Mouse (Mus musculus) midbrain, embryonic 13.5 days (tissue): Measurements from ENCODE around the gene Hcrt. TPM values are rescaled to one million over a fixed set of nuclear protein-coding genes. Genes with fewer than 3 reads are reported as not detected.
A peak's percentile ranks its signal among the peaks of the same experiment; 100 is the strongest.

Experiments
- ATAC-seq: fragments of 200-750 bp; cut with Nextera tagmentation; 2 replicates; pipeline ENCODE4 v1.8.0; 2017; ENCODE audit warnings: mild to moderate bottlenecking, moderate TSS enrichment, moderate library complexity
- H3K27ac ChIP-seq: fragments of 300-500 bp; sonication (generic); 2 replicates; pipeline ENCODE4 v1.5.1; 2015; ENCODE audit warnings: inconsistent platforms, mild to moderate bottlenecking, moderate library complexity
- H3K27me3 ChIP-seq: fragments of 300-500 bp; sonication (generic); 2 replicates; pipeline ENCODE4 v1.6.1; 2015; ENCODE audit warnings: mild to moderate bottlenecking, inconsistent platforms
- H3K36me3 ChIP-seq: fragments of 300-500 bp; sonication (generic); 2 replicates; pipeline ENCODE4 v1.6.1; 2015; ENCODE audit warnings: mild to moderate bottlenecking, inconsistent platforms
- H3K4me1 ChIP-seq: fragments of 300-500 bp; sonication (generic); replicated peaks from 2 replicates; pipeline ENCODE4 v1.6.1; 2015; ENCODE audit warnings: inconsistent platforms
- H3K4me2 ChIP-seq: fragments of 300-500 bp; sonication (generic); replicated peaks from 2 replicates; pipeline ENCODE4 v1.6.1; 2015; ENCODE audit warnings: moderate library complexity, mild to moderate bottlenecking, inconsistent platforms
- H3K4me3 ChIP-seq: fragments of 300-500 bp; sonication (generic); replicated peaks from 2 replicates; pipeline ENCODE4 v1.5.1; 2015; ENCODE audit warnings: mild to moderate bottlenecking, inconsistent platforms
- H3K9ac ChIP-seq: fragments of 300-500 bp; sonication (generic); replicated peaks from 2 replicates; pipeline ENCODE4 v1.6.1; 2015; ENCODE audit warnings: mild to moderate bottlenecking, inconsistent platforms
- H3K9me3 ChIP-seq: fragments of 300-500 bp; sonication (generic); 2 replicates; pipeline ENCODE4 v1.6.1; 2016; ENCODE audit warnings: mild to moderate bottlenecking, inconsistent platforms
- WGBS: fragments of 180-500 bp; shearing (Covaris S2); methylation state at CpG from one replicate; pipeline ENCODE4 v1.1.7; 2015; 5-methylcytosine and 5-hydroxymethylcytosine counted together
- polyA plus RNA-seq: library from polyadenylated mRNA; unstranded; fragments of >200 nt; fragmentation: Nextera tagmentation; extraction: Ambion mirVana; gene quantifications from 2 replicates; pipeline ENCODE4 v1.2.1, GENCODE M21; 2015

The Hcrt gene
- polyA plus RNA-seq, 1 experiment from 2014 or later, result 0.30 TPM

- H3K27me3 ChIP-seq, result no peaks in the 10 kb centered on the region
- no peak overlapping the region for H3K4me3 ChIP-seq
- no peak overlapping the region for H3K9ac ChIP-seq
- no peaks in the 10 kb centered on the region for H3K4me1 ChIP-seq
- no peak for ATAC-seq
- peaks cover 31% of the 10 kb centered on the region for H3K36me3 ChIP-seq
- 90% methylated on average over 6 of the region's 6 CpGs for WGBS
- H3K4me2 ChIP-seq, result no peak overlapping the region
- H3K9me3 ChIP-seq, result no peaks in the 10 kb centered on the region
- H3K27ac ChIP-seq, result no peak overlapping the region
These were observed 34.1 kb downstream of the Hcrt start for GRCm38 (mm10) chr11:100728601-100729000.

- no peak for ATAC-seq
These were observed 35.5 kb downstream of the Hcrt start for GRCm38 (mm10) chr11:100727201-100727600.

GRCm38 (mm10) chr11:100724919-100725512, 37.7 kb downstream of the Hcrt start:
- Histone ChIP-seq H3K27me3 (no peaks in the 10 kb centered on the region), H3K27ac (no peak overlapping the region), H3K9ac (no peak overlapping the region), H3K4me2 (no peak overlapping the region), H3K9me3 (no peaks in the 10 kb centered on the region), H3K4me3 (no peak overlapping the region), H3K36me3 (peaks cover 19% of the 10 kb centered on the region; the same call in 1 of the 2 replicates), H3K4me1 (peaks cover 24% of the 10 kb centered on the region)
- ATAC-seq, result no peak
- 65% methylated on average over 5 of the region's 5 CpGs for WGBS

More at GRCm38 (mm10) chr11:100727201-100727600, 35.5 kb downstream of the Hcrt start:
- Histone ChIP-seq H3K9ac (no peak overlapping the region), H3K4me1 (peaks cover 7% of the 10 kb centered on the region), H3K4me3 (no peak overlapping the region), H3K27ac (no peak overlapping the region), H3K4me2 (no peak overlapping the region), H3K36me3 (peaks cover 19% of the 10 kb centered on the region), H3K27me3 (no peaks in the 10 kb centered on the region), H3K9me3 (no peaks in the 10 kb centered on the region)
- WGBS, result over 99% methylated on average over 3 of the region's 3 CpGs

GRCm38 (mm10) chr11:100722493-100723028, 40.2 kb downstream of the Hcrt start:
- H3K4me2 ChIP-seq, result no peak overlapping the region
- peaks cover 26% of the 10 kb centered on the region for H3K4me1 ChIP-seq
- H3K9me3 ChIP-seq, result no peaks in the 10 kb centered on the region
- H3K9ac ChIP-seq, result no peak overlapping the region
- no peak overlapping the region for H3K4me3 ChIP-seq
- H3K27ac ChIP-seq, result no peak overlapping the region
- 68% methylated on average over 2 of the region's 2 CpGs for whole genome bisulfite sequencing
- H3K27me3 ChIP-seq, result no peaks in the 10 kb centered on the region
- ATAC-seq, result no peak
- peaks cover 27% of the 10 kb centered on the region for H3K36me3 ChIP-seq

- no peak for ATAC-seq
- Histone ChIP-seq H3K4me3 (no peak overlapping the region), H3K27me3 (no peaks in the 10 kb centered on the region), H3K4me2 (no peak overlapping the region), H3K36me3 (peaks cover 33% of the 10 kb centered on the region), H3K9me3 (no peaks in the 10 kb centered on the region), H3K4me1 (peaks cover 26% of the 10 kb centered on the region), H3K27ac (peak overlapping the region; percentile 30; the same call in 1 of the 2 replicates), H3K9ac (no peak overlapping the region)
- WGBS, result 74% methylated on average over 8 of the region's 8 CpGs
These were observed 40.8 kb downstream of the Hcrt start for GRCm38 (mm10) chr11:100721776-100722492.

- no peaks in the 10 kb centered on the region for H3K27me3 ChIP-seq
- WGBS, result 56% methylated on average over 4 of the region's 4 CpGs
- H3K9ac ChIP-seq, result no peak overlapping the region; the same call in 1 of the 2 replicates
- H3K27ac ChIP-seq, result peak overlapping the region; percentile 44
- no peaks in the 10 kb centered on the region for H3K9me3 ChIP-seq
- H3K36me3 ChIP-seq, result peaks cover 40% of the 10 kb centered on the region
- H3K4me2 ChIP-seq, result no peak overlapping the region
- peaks cover 26% of the 10 kb centered on the region for H3K4me1 ChIP-seq
- no peak overlapping the region for H3K4me3 ChIP-seq
- ATAC-seq, result no peak
These were observed 41.5 kb downstream of the Hcrt start for GRCm38 (mm10) chr11:100721254-100721653.

- Histone ChIP-seq H3K4me2 (no peak overlapping the region), H3K36me3 (peaks cover 49% of the 10 kb centered on the region), H3K27ac (peak overlapping the region; percentile 44; the same call in 1 of the 2 replicates), H3K9me3 (no peaks in the 10 kb centered on the region), H3K4me1 (peaks cover 26% of the 10 kb centered on the region), H3K27me3 (no peaks in the 10 kb centered on the region), H3K4me3 (no peak overlapping the region), H3K9ac (no peak overlapping the region)
- ATAC-seq, result no peak
- 80% methylated on average over 5 of the region's 5 CpGs for WGBS
These were observed 42.4 kb downstream of the Hcrt start for GRCm38 (mm10) chr11:100720345-100720744.

- no peak overlapping the region for H3K27ac ChIP-seq
- H3K4me1 ChIP-seq, result peaks cover 29% of the 10 kb centered on the region
- H3K4me2 ChIP-seq, result no peak overlapping the region
- no peak overlapping the region for H3K4me3 ChIP-seq
- no peaks in the 10 kb centered on the region for H3K27me3 ChIP-seq
- no peak overlapping the region for H3K9ac ChIP-seq
- no peaks in the 10 kb centered on the region for H3K9me3 ChIP-seq
- 89% methylated on average over 11 of the region's 11 CpGs for WGBS
- peaks cover 52% of the 10 kb centered on the region for H3K36me3 ChIP-seq
- ATAC-seq, result no peak
These were observed 42.8 kb downstream of the Hcrt start for GRCm38 (mm10) chr11:100719893-100720292.

- no peak overlapping the region for H3K9ac ChIP-seq
- H3K27me3 ChIP-seq, result no peaks in the 10 kb centered on the region
- no peak overlapping the region for H3K27ac ChIP-seq
- 87% methylated on average over 3 of the region's 3 CpGs for WGBS
- H3K4me3 ChIP-seq, result no peak overlapping the region
- no peak overlapping the region for H3K4me2 ChIP-seq
- H3K9me3 ChIP-seq, result no peaks in the 10 kb centered on the region
- ATAC-seq, result no peak
- H3K36me3 ChIP-seq, result peaks cover 54% of the 10 kb centered on the region
- H3K4me1 ChIP-seq, result peaks cover 33% of the 10 kb centered on the region
These were observed 43.4 kb downstream of the Hcrt start for GRCm38 (mm10) chr11:100719312-100719711.

- no peak overlapping the region for H3K27ac ChIP-seq
- H3K36me3 ChIP-seq, result peaks cover 54% of the 10 kb centered on the region
- peaks cover 38% of the 10 kb centered on the region for H3K4me1 ChIP-seq
- H3K4me2 ChIP-seq, result no peak overlapping the region
- H3K9ac ChIP-seq, result no peak overlapping the region
- no peaks in the 10 kb centered on the region for H3K27me3 ChIP-seq
- no peak for ATAC-seq
- WGBS, result 96% methylated on average over 4 of the region's 4 CpGs
- H3K4me3 ChIP-seq, result no peak overlapping the region
- no peaks in the 10 kb centered on the region for H3K9me3 ChIP-seq
These were observed 43.9 kb downstream of the Hcrt start for GRCm38 (mm10) chr11:100718866-100719265.

GRCm38 (mm10) chr11:100718462-100718861, 44.3 kb downstream of the Hcrt start:
- H3K27me3 ChIP-seq, result no peaks in the 10 kb centered on the region
- 93% methylated on average over 7 of the region's 7 CpGs for WGBS
- H3K4me2 ChIP-seq, result no peak overlapping the region
- no peak overlapping the region for H3K9ac ChIP-seq
- H3K9me3 ChIP-seq, result no peaks in the 10 kb centered on the region
- no peak overlapping the region for H3K27ac ChIP-seq
- H3K4me3 ChIP-seq, result no peak overlapping the region
- peaks cover 54% of the 10 kb centered on the region for H3K36me3 ChIP-seq
- peaks cover 42% of the 10 kb centered on the region for H3K4me1 ChIP-seq
- no peak for ATAC-seq

- ATAC-seq, result no peak
- Histone ChIP-seq H3K27ac (no peak overlapping the region), H3K9ac (no peak overlapping the region), H3K9me3 (no peaks in the 10 kb centered on the region), H3K4me1 (peaks cover 40% of the 10 kb centered on the region), H3K4me2 (no peak overlapping the region), H3K27me3 (no peaks in the 10 kb centered on the region), H3K4me3 (no peak overlapping the region), H3K36me3 (peaks cover 54% of the 10 kb centered on the region)
- WGBS, result 87% methylated on average over 3 of the region's 3 CpGs
These were observed 46.1 kb downstream of the Hcrt start for GRCm38 (mm10) chr11:100716649-100717048.
